Mouse (Mus musculus) liver, embryonic 14.5 days (tissue): ENCODE measurements at regions not wholly inside any gene's neighbourhood (a gene's known extent, or its start where the extent isn't known, plus 50 kb on each side); places are given as distances from the start of the nearest gene placed in this dataset.

Experiments used
- CTCF ChIP-seq: IDR thresholded peaks from 2 replicates; pipeline ENCODE4 v1.5.1; 2016; ENCODE audit warnings: antibody characterized with exemption, low read depth, control low read depth
- EP300 ChIP-seq: IDR thresholded peaks from 2 replicates; pipeline ENCODE4 v1.6.1; 2016; ENCODE audit warnings: antibody characterized with exemption, low read depth

GRCm38 (mm10) chr2:51056141-51056731 lies 92.7 kb downstream of the Rnd3 start:
- no peak for TF ChIP-seq CTCF
- TF ChIP-seq EP300: no peak
